ENCODE assay signal across 13 mouse cellular contexts in the genomic region with DNA sequence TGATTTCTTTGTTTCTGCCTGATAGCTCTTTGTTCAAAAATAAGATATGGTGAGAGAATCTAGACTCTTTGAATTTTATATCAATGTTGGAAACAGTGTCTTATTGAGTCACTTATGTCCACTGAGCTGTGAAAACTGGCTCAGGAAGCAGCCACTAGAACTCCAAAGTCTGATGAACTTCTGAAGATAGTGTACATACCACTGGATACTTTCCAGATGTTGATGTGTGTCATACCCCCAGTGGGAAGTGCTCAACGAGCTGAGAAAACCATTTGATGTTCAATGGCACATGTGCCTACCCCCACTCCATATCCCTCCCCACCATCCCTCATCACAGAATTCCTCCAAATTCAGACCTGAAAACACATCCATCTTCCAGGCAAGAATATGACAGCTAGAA.
DNase-seq lines count a peak whose midpoint lies in the region; ATAC-seq and TF ChIP-seq lines count a peak whose summit lies in the region.
"Had no signal": no experiment of that assay in that cellular context is flagged by ENCODE, and none has a peak within 500 bp of the region (broad histone marks: within the 10 kb centered on the region; RNA-seq: fewer than 3 reads in every experiment).

No protein-coding gene starts in this region.

- TF ChIP-seq EP300 in lung, postnatal 0 days (IDR thresholded peaks at IDR 0.05) = peak; percentile 15; the same call in 1 of the 2 replicates
- no peak for TF ChIP-seq EP300 in heart, postnatal 0 days (IDR thresholded peaks at IDR 0.05; ENCODE audit: low read depth)

- H3K27me3 ChIP-seq in heart, embryonic 14.5 days (ENCODE audit: control insufficient read depth, insufficient read depth, low read length) = no peaks in the 10 kb centered on the region
- H3K27me3 ChIP-seq in lung, postnatal 0 days (replicated peaks; ENCODE audit: insufficient read depth, low read length) = no peaks in the 10 kb centered on the region
- no peaks in the 10 kb centered on the region for H3K27me3 ChIP-seq in heart, postnatal 0 days (ENCODE audit: control insufficient read depth, insufficient read depth, low read length)
- H3K27me3 ChIP-seq in neural tube, embryonic 12.5 days (replicated peaks) = no peaks in the 10 kb centered on the region
- H3K27me3 ChIP-seq: liver, embryonic 15.5 days had no signal

- DNase-seq in heart, adult 9 months (ENCODE audit: low spot score in 2 of 2) = no peak
- DNase-seq in lung, postnatal 0 days (ENCODE audit: low spot score) = peak; percentile 49
- DNase-seq in lung, adult 2 months = no peak
- peak; percentile 44 for DNase-seq in heart, postnatal 0 days (ENCODE audit: low spot score)
- DNase-seq in adrenal gland, adult 8-10 months = no peak
- DNase-seq in lung, postnatal 25 days (ENCODE audit: low spot score) = no peak
- DNase-seq: adrenal gland, postnatal 36 days; cerebellum, adult 8-10 months; right cerebral cortex, postnatal 14 days had no signal

- no peak for ATAC-seq in heart, embryonic 14.5 days (ENCODE audit: insufficient number of reproducible peaks, insufficient read depth, low FRiP score, low read depth)
- ATAC-seq in lung, postnatal 0 days = no peak
- ATAC-seq in heart, postnatal 0 days (ENCODE audit: insufficient read depth, low read depth) = peak; percentile 31; the same call in 1 of the 2 replicates
- ATAC-seq in neural tube, embryonic 12.5 days (ENCODE audit: low FRiP score, low read depth) = 0 out of 2 replicates have a peak, but pooled peaks have one; percentile 50
- ATAC-seq: CD4-positive, CD25-positive, alpha-beta regulatory T cell, adult 4 months had no signal

- no peak overlapping the region for H3K4me3 ChIP-seq in heart, embryonic 14.5 days (ENCODE audit: control insufficient read depth in 1 of 2, insufficient read depth in 1 of 2, low read depth in 1 of 2, low read length in 2 of 2)
- H3K4me3 ChIP-seq in lung, postnatal 0 days (ENCODE audit: low read depth, low read length) = no peak overlapping the region
- H3K4me3 ChIP-seq in lung, adult 2 months (replicated peaks; ENCODE audit: extremely low read depth, low read depth, low read length) = no peak overlapping the region
- H3K4me3 ChIP-seq in heart, postnatal 0 days (ENCODE audit: low read depth, low read length) = no peak overlapping the region
- no peak overlapping the region for H3K4me3 ChIP-seq in neural tube, embryonic 12.5 days
- H3K4me3 ChIP-seq: liver, embryonic 15.5 days had no signal

- H3K9me3 ChIP-seq in heart, embryonic 14.5 days (ENCODE audit: control insufficient read depth, low read length) = no peaks in the 10 kb centered on the region
- no peaks in the 10 kb centered on the region for H3K9me3 ChIP-seq in lung, postnatal 0 days (ENCODE audit: low read length)
- no peaks in the 10 kb centered on the region for H3K9me3 ChIP-seq in heart, postnatal 0 days (replicated peaks; ENCODE audit: control insufficient read depth, low read length)
- no peaks in the 10 kb centered on the region for H3K9me3 ChIP-seq in neural tube, embryonic 12.5 days
- H3K9me3 ChIP-seq: liver, embryonic 15.5 days had no signal

- H3K36me3 ChIP-seq in heart, embryonic 14.5 days (ENCODE audit: control insufficient read depth, insufficient read depth, low read length) = peaks cover 75% of the 10 kb centered on the region
- H3K36me3 ChIP-seq in lung, postnatal 0 days (ENCODE audit: insufficient read depth, low read length) = peaks cover 6% of the 10 kb centered on the region; the same call in 1 of the 2 replicates
- peaks cover 51% of the 10 kb centered on the region for H3K36me3 ChIP-seq in heart, postnatal 0 days (replicated peaks; ENCODE audit: control insufficient read depth, insufficient read depth, low read length)
- H3K36me3 ChIP-seq in neural tube, embryonic 12.5 days = no peaks in the 10 kb centered on the region
- H3K36me3 ChIP-seq: liver, embryonic 15.5 days had no signal

- peaks cover 4 to 5% of the 10 kb centered on the region in 2 experiments; a peak in 3 of 4 replicates for H3K4me1 ChIP-seq in heart, embryonic 14.5 days (ENCODE audit: control insufficient read depth in 2 of 2, insufficient read depth in 2 of 2, low read length in 2 of 2)
- peaks cover 11% of the 10 kb centered on the region; the same call in 1 of the 2 replicates for H3K4me1 ChIP-seq in lung, postnatal 0 days (ENCODE audit: insufficient read depth, low read depth, low read length)
- peaks cover 45% of the 10 kb centered on the region for H3K4me1 ChIP-seq in lung, adult 2 months (ENCODE audit: control insufficient read depth, insufficient read depth, low read length)
- peaks cover 17% of the 10 kb centered on the region for H3K4me1 ChIP-seq in heart, postnatal 0 days (ENCODE audit: control insufficient read depth, insufficient read depth)
- peaks cover 10% of the 10 kb centered on the region for H3K4me1 ChIP-seq in neural tube, embryonic 12.5 days
- H3K4me1 ChIP-seq: liver, embryonic 15.5 days had no signal

- H3K4me2 ChIP-seq in heart, embryonic 14.5 days (ENCODE audit: low read length) = no peak overlapping the region
- H3K4me2 ChIP-seq in lung, postnatal 0 days (replicated peaks; ENCODE audit: low read depth, low read length) = no peak overlapping the region
- H3K4me2 ChIP-seq in heart, postnatal 0 days (ENCODE audit: low read depth, low read length) = no peak overlapping the region
- no peak overlapping the region for H3K4me2 ChIP-seq in neural tube, embryonic 12.5 days (replicated peaks)
- H3K4me2 ChIP-seq: liver, embryonic 15.5 days had no signal

- WGBS in heart, embryonic 14.5 days = 23% methylated on average over 1 of the region's 1 CpGs
- 19% methylated on average over 1 of the region's 1 CpGs for WGBS in lung, postnatal 0 days
- 20% methylated on average over 1 of the region's 1 CpGs for WGBS in lung, adult 2 months
- WGBS in heart, postnatal 0 days = 11% methylated on average over 1 of the region's 1 CpGs
- 30% methylated on average over 1 of the region's 1 CpGs for WGBS in neural tube, embryonic 12.5 days

- no peak for TF ChIP-seq POLR2A in lung, adult 2 months (IDR thresholded peaks at IDR 0.05; ENCODE audit: borderline replicate concordance, extremely low read depth, low read depth, low read length)

- no peak for TF ChIP-seq CTCF in lung, postnatal 0 days (IDR thresholded peaks at IDR 0.05)
- no peak for TF ChIP-seq CTCF in lung, adult 2 months (IDR thresholded peaks at IDR 0.05; ENCODE audit: insufficient read depth, low read length)
- TF ChIP-seq CTCF in heart, postnatal 0 days (IDR thresholded peaks at IDR 0.05; ENCODE audit: low read depth) = no peak

- H3K9ac ChIP-seq in heart, embryonic 14.5 days (ENCODE audit: low read length) = no peak overlapping the region
- no peak overlapping the region for H3K9ac ChIP-seq in lung, postnatal 0 days (replicated peaks; ENCODE audit: low read depth)
- no peak overlapping the region for H3K9ac ChIP-seq in heart, postnatal 0 days (replicated peaks; ENCODE audit: low read depth, low read length)
- H3K9ac ChIP-seq in neural tube, embryonic 12.5 days = no peak overlapping the region
- H3K9ac ChIP-seq: liver, embryonic 15.5 days had no signal

- H3K27ac ChIP-seq in heart, embryonic 14.5 days (replicated peaks in 1 of 2; ENCODE audit: control insufficient read depth in 1 of 2, insufficient read depth in 1 of 2, low read depth in 2 of 2, low read length in 2 of 2) = peak overlapping the region; percentile 78 to 79
- peak overlapping the region; percentile 65 for H3K27ac ChIP-seq in lung, postnatal 0 days (ENCODE audit: low read length)
- H3K27ac ChIP-seq in heart, postnatal 0 days (ENCODE audit: low read depth) = peak overlapping the region; percentile 85
- peak overlapping the region; percentile 37; the same call in 1 of the 2 replicates for H3K27ac ChIP-seq in neural tube, embryonic 12.5 days
- H3K27ac ChIP-seq: liver, embryonic 15.5 days had no signal

Comparison
In these comparisons a context has a peak if more than half of its experiments do, and no peak if none do; other contexts are left out.
1. ATAC-seq: peak in heart, postnatal 0 days (single experiment) and neural tube, embryonic 12.5 days (single experiment); none in heart, embryonic 14.5 days (single experiment) and lung, postnatal 0 days (single experiment).
2. DNase-seq: peak in lung, postnatal 0 days (single experiment) and heart, postnatal 0 days (single experiment); none in heart, adult 9 months (0 of 2), lung, adult 2 months (single experiment), adrenal gland, adult 8-10 months (single experiment) and lung, postnatal 25 days (single experiment).
3. Peak in every context shown above with its lines, with median percentiles within 50 percentile points of each other: H3K27ac ChIP-seq.